Mouse (Mus musculus) yolk sac, embryonic 10.5 days (tissue): ENCODE measurements around the gene Pigk.
A peak's percentile ranks its signal among the peaks of the same experiment; 100 is the strongest.

ENCODE experiments used
- DNase-seq: peaks from one replicate; pipeline ENCODE4 v3.0.0-alpha.2; 2017; ENCODE audit warnings: low spot score

Pigk gene

DNA sequence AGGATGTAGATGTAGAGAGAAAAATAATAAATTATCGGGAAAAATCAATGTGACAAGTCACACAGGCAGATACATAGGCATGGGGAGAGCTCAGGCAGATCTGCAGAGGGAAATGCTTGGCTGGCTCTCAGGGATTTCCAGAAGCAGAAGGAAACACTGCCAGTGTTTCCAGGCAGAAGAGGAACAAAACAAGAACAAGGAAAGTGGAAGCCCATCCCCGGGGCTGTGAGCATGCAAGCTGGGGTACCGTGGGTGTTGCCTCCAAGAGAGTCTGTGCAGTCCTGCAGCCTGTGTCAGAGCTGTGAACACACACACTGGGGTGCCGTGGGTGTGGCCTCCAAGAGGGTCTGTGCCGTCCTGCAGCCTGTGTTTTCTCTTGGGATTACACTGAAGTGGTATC lies 279.7 kb downstream of the Pigk start:
- no peak for DNase-seq

DNA sequence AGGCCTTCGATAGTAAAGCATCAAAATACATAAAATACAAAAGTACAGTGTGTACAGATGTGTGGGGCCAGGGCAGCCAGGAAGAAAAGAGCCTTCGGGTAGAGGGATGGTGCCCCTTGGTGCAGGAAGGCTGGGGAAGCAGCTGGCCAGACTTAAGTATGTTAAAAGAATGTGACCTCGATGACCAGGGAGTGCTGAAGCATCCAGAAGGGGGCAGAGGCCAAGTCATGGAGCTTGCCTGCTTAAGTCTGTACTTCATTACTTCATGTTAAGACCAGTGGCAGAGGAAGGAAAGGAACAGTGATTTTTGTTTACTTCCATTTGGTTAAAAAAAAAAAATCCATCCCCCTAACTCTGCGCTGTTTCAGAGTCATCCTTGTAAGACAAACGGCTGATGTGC lies 284.2 kb downstream of the Pigk start:
- peak; percentile 64 for DNase-seq

DNA sequence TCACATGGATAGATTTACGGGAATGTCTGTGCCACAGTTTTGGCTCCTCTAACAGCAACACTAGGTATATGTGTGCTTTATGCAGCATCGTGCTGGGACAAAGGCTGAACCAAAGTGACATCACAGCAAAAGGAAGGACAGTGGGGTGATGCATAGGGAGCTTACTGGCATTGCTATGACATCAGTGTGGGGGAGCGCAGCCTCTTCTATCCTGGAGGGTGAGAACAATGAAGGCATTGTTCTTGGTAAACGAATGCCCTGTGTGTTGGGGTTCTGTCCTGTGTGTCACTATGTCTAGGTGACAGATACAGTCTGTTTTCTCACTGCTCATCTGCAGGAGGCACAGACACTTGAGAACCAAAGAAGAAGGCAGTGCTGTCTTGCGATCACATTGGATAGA lies 285.0 kb downstream of the Pigk start:
- no peak for DNase-seq

DNA sequence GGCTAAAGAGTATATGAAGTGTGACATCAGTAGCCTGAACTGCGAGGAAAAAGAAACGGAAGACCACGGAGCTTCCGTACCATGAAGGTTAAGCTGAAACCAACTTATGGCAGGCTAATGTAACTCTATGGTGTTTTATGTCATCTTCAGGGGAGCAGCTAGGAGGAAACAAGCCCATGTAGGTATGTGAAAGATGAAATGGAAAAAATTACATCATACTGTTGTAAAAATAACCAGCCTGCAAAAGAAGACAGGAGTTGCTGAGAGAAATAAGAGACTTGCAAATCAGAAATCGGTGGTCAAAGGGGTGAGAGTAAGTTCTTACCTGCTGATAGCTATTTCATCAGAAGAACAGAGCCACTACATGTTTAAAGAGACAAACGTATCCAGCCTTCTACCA lies 293.0 kb downstream of the Pigk start:
- no peak for DNase-seq

DNA sequence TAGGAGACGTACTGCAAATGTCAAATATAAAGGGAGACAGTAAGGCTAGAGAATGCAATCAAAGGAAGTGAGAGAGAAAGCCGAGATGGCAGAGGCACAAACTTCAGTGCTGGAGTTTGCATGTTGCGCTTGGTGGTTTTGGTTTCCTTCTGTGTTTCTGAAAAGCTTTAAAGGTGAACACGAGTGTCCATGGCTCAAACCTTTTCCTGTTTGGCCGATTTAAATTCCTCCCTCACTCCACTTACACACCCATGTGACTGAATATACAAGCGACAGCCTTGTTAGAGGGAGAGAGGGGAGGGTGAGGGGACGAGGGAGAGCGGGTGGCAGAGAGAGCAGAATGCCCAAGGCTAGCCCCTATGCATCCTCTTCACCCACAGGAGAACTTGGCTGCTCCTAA lies 302.5 kb downstream of the Pigk start:
- DNase-seq = no peak

DNA sequence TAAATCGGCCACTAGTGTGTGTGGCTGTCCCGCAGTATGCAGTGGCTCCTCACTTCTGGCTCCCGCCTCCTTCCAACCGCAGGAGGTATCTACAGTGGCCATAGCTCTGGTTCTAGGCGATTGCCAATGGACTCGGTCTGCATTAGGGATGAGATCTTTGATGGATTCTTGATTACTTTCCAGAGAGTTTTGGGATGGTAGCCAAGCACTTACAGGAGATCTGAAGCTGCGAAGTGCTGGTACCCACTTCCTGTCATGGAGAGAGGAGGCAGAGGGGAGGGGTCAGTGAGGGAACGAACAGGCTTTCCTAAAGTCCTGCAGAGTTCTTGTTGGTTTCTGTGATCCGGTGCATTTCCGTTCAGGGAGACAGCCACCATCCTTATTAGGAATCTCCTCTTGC lies 304.2 kb downstream of the Pigk start:
- no peak for DNase-seq

DNA sequence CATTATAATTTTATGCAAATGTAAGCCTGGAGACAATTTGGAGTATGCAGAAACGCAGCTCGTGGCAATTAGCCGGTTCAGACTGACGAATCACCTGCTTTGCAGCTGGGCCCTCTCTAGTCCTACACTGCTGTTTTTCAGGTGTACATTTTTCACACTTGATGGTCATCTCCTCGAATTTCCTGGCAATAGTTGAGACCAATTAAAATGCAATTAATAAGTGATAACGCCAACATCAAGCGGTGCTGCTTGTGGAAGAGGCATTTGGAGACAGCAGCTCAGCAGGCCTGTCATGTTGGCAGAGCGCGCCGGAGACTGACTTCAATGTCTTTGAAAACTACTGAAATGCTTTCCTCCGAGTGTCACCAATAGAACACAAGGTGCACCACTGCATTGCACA lies 310.1 kb downstream of the Pigk start:
- DNase-seq = no peak
